Mouse (Mus musculus) ovary, postnatal 36 days (tissue): ENCODE results near the gene Igsf9b.

Experiments
- DNase-seq: peaks from one replicate; pipeline ENCODE4 v3.0.0; 2022; ENCODE audit warnings: low spot score, mixed read lengths

Igsf9b gene

DNA sequence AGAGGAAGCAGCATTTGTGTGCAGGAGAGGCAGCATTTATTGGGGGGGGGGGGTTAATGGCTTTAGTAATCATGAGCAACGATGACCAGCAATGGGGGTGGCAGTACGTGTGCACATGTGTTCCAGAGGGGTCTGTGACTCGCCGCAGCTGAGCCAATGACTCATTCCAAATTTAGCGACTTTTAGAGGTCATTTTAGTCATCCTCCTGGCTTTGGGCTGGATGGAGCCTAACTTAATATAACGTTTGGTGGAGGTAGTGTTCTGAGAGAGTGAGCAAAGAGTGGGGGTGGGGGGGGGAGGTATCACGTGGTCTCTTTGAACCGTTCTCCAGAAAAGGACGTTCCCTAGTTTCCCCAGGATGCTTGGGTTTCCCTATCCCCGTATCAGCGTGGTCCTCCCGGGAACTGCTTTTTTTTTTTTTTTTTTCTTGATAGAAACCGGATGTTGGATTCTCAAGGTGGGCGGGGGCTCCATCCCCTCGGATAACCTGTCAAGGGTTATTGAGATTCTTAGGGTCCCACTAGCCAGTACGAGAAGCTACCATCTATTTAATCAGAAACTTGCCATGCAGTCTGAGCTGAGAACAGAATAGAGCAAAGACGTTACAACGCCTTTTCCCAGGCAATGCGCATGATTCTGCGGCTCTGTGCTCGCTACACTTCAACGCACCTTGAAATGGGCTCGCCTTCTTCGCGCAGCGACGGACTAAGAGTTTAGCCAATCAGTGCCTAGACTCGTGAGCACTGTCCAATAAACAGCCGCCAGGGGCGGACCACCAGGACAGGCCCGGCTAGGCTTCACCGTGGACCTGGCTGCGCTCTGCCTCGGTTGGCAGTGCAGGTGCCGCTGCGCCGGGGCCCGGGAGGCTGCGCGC, at the start of gene Igsf9b:
Igsf9b (plus strand) TSS at position 794 of the 875 bp plus-strand sequence.
- DNase-seq, result peak; percentile 91

GRCm38 (mm10) chr9:27252034-27252714, 46.8 kb upstream of the Igsf9b start:
- DNase-seq, result no peak

- DNase-seq, result peak; percentile 19
These were observed 42.5 kb upstream of the Igsf9b start for GRCm38 (mm10) chr9:27256454-27256853.

DNA sequence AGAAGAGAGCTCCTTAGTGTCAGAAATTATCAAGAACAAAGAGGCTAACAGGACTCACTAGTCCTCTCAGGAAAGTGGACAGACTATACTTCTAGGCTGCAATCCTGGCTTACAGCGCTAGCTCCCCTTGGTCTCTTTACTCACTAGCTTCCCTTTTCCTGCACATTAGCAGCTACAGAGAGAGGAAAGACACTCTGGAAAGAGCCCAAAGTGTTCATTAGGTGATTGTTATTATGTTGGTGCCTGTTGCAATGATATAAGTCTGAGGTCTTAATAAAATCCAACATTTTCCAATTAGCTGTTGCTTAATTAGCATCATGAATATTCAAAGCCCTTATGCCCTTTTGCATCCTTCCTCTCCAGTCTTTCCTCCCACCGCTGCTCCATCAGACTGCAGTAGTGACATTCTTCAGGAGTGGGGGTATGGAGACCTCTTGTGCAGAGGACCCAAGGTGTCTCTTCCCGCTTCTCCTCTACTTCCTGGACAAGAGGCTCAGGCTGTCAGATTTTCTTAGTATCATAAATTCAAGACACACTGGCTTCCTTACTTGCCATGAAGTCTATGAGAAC, 38.5 kb upstream of the Igsf9b start:
- no peak for DNase-seq

DNA sequence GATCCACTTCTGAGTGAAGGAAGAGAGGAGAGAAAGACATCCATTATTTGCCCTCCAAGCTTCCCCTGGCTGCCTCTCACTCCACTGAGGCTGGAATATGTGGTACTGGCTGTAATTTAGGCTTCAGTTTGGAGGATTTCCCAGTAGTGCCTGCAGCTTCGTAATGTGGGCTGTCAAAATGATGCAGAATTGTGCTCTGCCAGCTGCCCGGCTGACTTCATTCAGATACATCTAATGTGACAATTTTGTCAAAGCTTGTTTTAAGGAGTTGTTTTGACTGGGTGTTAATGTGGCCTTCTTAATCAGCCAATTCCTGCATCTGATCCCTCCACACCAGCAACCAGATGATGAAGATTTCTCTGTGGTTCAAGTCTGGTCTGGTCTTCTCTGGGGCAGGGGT, 37.1 kb upstream of the Igsf9b start:
- no peak for DNase-seq

GRCm38 (mm10) chr9:27265009-27265408, 34.0 kb upstream of the Igsf9b start:
- DNase-seq, result no peak

DNA sequence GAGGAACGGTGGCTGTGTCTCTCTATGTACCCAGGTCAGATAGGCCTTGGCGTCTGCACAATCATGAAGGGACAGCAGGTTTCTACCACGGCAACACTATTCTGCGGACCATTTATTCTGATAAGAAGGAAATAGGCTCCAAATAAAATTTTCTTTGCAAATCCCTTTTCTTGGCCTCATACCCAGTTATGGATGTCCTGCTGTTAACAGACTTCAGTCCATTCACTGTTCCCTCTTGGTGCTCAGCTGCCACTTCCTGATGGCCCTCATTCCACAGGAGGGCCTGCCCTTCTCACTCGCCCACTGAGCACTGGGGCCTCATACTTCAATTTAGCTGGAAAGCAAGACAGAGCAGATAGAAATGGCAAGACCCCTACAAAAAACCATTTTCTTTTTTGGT, 31.1 kb upstream of the Igsf9b start:
- no peak for DNase-seq

DNA sequence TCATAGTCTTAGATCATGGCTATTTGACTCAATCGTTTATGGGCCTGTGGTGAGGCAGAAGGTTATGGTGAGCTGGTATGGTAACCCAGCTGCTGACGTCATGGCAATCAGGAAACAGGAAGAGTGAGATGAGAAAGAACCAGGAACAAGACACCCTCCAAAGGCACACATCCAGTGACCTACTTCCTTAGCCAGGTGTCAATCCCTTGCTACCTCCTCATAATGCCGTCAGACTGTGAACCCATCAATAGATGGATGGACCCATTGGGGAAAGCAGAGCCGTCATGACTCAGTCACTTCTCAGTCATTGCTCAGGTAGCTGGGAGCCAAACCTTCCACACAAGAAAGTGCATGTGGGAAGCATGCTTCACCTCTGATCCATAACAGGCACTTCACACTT, 30.5 kb upstream of the Igsf9b start:
- no peak for DNase-seq

- no peak for DNase-seq
These were observed 29.7 kb upstream of the Igsf9b start for GRCm38 (mm10) chr9:27269322-27269721.

DNA sequence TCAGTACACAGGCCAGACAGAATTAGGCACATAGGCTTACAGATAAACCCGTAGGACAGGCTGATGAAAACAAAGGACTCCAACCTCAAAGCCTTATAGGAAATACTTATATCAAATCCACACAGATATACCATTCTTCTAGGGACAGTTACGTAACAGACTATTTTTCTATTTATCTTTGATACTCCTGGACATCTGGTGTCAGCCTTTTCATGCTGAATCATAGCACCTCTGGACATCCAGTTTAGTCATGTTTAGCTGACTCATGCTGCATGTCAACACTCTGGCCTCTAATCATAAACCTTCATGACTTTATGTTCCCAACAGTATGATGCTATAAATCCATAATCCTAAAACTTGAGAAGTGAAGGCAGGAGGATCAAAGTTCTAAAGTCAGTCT, 29.1 kb upstream of the Igsf9b start:
- DNase-seq, result no peak

DNA sequence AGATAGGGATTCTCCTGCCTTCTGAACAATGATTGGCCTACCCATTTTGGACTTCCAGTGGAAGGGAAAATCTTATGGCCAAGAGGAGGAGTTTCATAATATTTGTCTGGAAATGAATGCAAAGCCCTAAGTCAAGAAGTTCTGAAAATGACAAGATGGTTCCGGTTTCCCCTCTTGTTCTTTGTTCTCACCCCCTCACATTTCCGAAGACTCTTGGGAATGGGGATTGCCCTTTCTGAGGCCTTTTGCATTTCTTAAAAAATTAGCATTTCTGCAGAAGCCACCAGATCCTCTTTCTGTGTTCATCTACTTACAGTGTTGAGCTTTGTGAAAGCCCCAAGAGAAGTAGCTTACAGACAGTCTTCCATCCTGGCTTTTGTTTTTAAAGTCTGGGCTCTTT, 27.1 kb upstream of the Igsf9b start:
- no peak for DNase-seq

DNA sequence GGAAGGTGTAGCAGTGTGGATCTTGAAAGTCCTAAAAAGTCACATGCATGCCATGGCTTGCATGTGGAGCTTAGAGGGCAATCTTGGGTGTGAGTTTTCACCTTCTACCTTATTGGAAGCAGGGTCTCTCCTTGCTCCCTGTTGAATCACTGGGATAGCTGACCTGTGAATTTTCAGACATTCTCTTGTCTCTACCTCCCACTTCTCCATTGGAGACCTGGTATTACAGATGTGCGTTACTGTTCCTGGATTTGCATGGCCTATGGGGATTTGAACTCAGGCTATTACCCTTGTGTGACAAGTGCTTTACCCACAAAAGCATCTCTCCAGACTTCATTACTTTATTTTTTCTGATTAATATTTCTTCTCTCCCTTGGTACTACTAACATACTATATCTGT, 26.1 kb upstream of the Igsf9b start:
- no peak for DNase-seq

- no peak for DNase-seq
These were observed 22.6 kb upstream of the Igsf9b start for GRCm38 (mm10) chr9:27276282-27276839.

- no peak for DNase-seq
These were observed 21.5 kb upstream of the Igsf9b start for GRCm38 (mm10) chr9:27277401-27278087.

DNA sequence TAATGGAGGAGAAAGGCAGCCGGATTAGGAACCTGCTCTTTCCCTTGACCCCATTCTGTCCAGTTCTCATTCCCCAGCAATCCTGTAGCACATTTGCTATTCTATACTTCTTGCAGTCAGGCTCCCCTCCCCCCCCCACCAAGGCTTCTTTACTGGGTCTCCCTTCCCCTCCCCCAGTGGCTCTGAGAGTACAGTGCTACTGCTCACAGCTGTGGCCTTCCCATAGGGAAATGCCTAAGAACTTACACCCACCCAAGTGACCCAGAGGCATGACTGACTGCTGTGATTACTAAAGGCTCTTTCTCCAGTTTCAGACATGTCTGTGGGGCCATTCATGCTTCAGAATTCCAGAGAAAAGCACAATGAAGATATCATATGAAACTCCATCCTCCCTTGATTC, 20.0 kb upstream of the Igsf9b start:
- DNase-seq, result no peak

DNA sequence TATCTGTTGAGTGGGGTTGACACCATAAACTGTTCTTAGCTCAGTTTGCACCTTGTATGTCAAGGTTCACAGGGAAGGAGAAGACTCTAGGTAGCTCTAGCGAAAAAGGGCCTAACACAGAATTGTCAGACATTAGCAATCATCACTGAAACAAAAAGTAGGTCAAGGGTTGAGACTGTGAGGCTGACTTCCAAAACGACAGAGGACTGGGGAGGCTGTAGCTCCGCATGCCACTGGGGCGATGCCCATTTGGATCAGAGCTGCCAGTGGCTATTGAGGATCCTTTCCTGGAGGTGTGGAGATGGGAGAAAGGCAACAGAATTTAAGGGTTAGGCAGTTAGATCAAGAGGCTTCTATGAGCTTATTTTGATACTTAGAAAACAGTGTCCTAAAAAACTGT, 18.0 kb upstream of the Igsf9b start:
- no peak for DNase-seq

DNA sequence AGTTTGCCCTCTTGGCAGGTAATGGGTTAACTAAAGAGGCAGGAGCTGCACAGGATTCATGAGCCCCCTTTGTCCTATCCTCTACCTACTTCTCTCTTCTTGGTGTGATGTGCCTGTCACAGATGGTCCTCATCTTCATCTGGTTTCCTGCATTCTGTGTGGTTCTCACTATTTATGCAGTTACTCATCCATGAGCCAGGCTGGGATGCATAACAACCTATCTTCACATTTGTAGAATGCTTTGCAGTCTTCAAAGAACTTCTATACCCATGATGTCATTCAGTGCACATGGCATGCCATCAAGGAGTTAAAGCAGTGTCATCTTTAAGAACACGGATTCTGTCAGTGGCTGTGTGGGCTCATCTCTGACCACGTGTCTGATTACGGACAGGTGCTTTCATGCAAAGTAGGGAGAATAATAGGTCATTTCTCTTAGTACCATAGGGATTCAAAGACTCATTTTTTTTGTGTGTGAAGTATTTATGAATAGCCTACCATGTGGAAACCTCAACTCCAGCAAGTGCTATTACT, 13.2 kb upstream of the Igsf9b start:
- DNase-seq, result no peak

GRCm38 (mm10) chr9:27286296-27286695, 12.7 kb upstream of the Igsf9b start:
- DNase-seq, result no peak

GRCm38 (mm10) chr9:27286859-27287258, 12.1 kb upstream of the Igsf9b start:
- no peak for DNase-seq

- DNase-seq, result peak; percentile 23
These were observed 11.6 kb upstream of the Igsf9b start for GRCm38 (mm10) chr9:27287419-27287818.

DNA sequence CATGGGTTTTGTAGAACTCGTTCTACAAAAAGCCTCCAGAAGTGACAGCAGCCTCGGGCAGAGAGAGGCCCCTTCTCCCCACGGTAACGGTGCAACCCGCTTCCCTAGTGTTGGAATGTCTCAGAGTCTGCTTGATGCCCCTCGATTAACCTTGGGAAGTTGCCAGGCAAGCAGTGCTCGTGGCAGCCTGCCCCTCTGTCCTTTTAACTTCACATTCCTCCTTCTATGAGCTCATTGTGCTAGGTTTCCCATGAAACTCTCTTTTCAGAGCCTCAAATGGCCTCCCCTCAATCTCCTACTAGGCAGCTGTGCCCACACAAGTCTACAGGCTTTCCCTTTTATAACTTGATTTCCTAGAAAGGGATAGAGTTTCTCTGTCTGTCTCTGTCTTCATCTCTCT, 10.6 kb upstream of the Igsf9b start:
- DNase-seq, result peak; percentile 15
